Mouse (Mus musculus) forebrain, embryonic 16.5 days (tissue): ENCODE results near the gene Ankrd33b. TPM values are rescaled to one million over a fixed set of nuclear protein-coding genes. Genes with fewer than 3 reads are reported as not detected.
A peak's percentile ranks its signal among the peaks of the same experiment; 100 is the strongest.

Experiments used
- ATAC-seq: fragments of 200-750 bp; cut with Nextera tagmentation; 2 replicates; pipeline ENCODE4 v1.8.0; 2017; ENCODE audit warnings: mild to moderate bottlenecking, moderate library complexity
- H3K27ac ChIP-seq: fragments of 300-500 bp; sonication (generic); 2 replicates; pipeline ENCODE4 v1.5.1; 2014; ENCODE audit warnings: low read length, control low read depth
- H3K27me3 ChIP-seq: fragments of 300-500 bp; sonication (generic); replicated peaks from 2 replicates; pipeline ENCODE4 v1.6.1; 2014; ENCODE audit warnings: low read length; ENCODE audit not compliant: control insufficient read depth, insufficient read depth
- H3K36me3 ChIP-seq: fragments of 300-500 bp; sonication (generic); 2 replicates; pipeline ENCODE4 v1.6.1; 2014; ENCODE audit not compliant: control insufficient read depth, insufficient read depth
- H3K4me1 ChIP-seq: fragments of 300-500 bp; sonication (generic); replicated peaks from 2 replicates; pipeline ENCODE4 v1.6.1; 2014; ENCODE audit warnings: low read length; ENCODE audit not compliant: control insufficient read depth, insufficient read depth
- H3K4me2 ChIP-seq: fragments of 300-500 bp; sonication (generic); 2 replicates; pipeline ENCODE4 v1.6.1; 2014; ENCODE audit warnings: mild to moderate bottlenecking, low read length, control low read depth
- H3K4me3 ChIP-seq: fragments of 300-500 bp; sonication (generic); replicated peaks from 2 replicates; pipeline ENCODE4 v1.5.1; 2014; ENCODE audit warnings: mild to moderate bottlenecking, low read length, control low read depth
- H3K9ac ChIP-seq: fragments of 300-500 bp; sonication (generic); replicated peaks from 2 replicates; pipeline ENCODE4 v1.6.1; 2014; ENCODE audit warnings: low read depth, low read length, control low read depth
- H3K9me3 ChIP-seq: fragments of 300-500 bp; sonication (generic); 2 replicates; pipeline ENCODE4 v1.6.1; 2016; ENCODE audit warnings: low read length; ENCODE audit not compliant: control insufficient read depth
- WGBS: fragments of 180-500 bp; shearing (Covaris S2); extraction: QIAGEN DNeasy Blood & Tissue Kit; methylation state at CpG from one replicate; pipeline ENCODE4 v1.1.7; 2014; 5-methylcytosine and 5-hydroxymethylcytosine counted together
- polyA plus RNA-seq: library from polyadenylated mRNA; unstranded; fragments of >200 nt; fragmentation: Nextera tagmentation; extraction: Ambion mirVana; gene quantifications from 2 replicates; pipeline ENCODE4 v1.2.1, GENCODE M21; 2015

The Ankrd33b gene
- polyA plus RNA-seq, 1 experiment from 2014 or later: 0.53 TPM

DNA sequence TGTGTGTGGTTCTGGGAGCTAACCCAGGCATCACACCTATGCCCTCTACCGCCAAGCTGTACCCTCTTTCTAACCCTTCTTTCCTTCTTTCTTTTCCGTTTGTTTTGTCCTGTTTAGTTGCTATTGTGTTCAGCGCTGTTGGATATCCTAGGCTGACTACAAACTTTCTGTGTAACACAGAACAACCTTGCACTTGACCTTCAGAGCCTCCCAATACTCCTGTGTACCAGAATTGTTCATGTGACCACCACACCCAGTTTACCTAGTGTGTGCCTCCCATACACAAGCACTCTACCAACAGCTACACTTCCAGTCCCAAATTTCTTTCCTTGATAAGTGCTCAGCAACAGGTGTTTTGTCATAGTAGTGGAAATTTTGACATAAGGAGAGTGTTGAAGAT is 11.9 kb upstream of the Ankrd33b start:
- Histone ChIP-seq H3K27me3 (no peaks in the 10 kb centered on the region), H3K9ac (no peak overlapping the region), H3K9me3 (no peaks in the 10 kb centered on the region), H3K27ac (no peak overlapping the region), H3K4me1 (no peaks in the 10 kb centered on the region), H3K4me3 (no peak overlapping the region), H3K4me2 (no peak overlapping the region), H3K36me3 (no peaks in the 10 kb centered on the region)
- WGBS: 87% methylated on average over 3 of the region's 3 CpGs
- ATAC-seq: no peak

DNA sequence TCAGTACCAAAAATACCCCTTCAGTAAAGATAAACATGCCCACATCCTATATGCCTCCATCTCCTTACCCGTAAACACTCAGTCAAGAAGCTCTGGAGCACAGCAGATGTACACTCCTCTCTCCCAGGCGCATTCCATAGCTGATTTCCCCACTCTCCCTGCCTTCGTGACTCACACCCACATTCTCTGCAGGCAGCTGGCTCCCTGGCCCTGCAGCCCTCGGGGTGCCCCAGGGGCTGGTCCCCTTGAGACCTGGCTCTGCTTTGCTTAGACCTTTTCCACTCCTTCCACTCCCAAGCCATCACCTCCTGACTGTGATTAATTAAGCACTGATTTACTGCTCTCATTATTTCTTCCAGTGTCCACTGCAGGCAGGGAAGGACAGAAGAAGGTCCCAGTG is 7.7 kb upstream of the Ankrd33b start:
- Histone ChIP-seq H3K27ac (no peak overlapping the region), H3K4me3 (no peak overlapping the region), H3K4me1 (no peaks in the 10 kb centered on the region), H3K9ac (no peak overlapping the region), H3K36me3 (no peaks in the 10 kb centered on the region), H3K27me3 (no peaks in the 10 kb centered on the region), H3K4me2 (no peak overlapping the region), H3K9me3 (no peaks in the 10 kb centered on the region)
- WGBS: 70% methylated on average over 4 of the region's 4 CpGs
- ATAC-seq: no peak

DNA sequence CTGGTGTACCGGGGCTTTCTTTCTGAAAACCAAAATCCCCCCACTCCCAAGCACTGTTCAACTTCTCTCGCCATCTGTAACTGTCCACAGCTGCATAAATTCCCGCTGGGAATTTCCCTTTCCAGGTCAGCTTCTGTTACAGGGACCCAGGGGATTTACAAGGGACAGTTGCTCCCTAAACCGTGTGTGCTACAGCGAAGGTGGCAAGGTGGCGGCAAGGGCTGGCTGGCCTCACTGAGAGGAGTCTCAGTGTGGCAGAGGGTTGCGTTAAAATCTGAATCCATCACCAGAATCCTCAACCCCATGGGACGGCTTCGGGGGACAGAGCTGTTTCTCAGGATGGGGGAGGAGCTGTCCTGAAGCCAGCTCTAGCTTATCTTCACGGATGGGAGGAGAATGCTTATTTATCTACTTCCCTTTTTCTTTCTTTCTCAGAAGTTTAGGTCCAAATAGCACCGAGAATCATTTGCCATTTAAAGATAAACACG is 1.6 kb upstream of the Ankrd33b start:
- 18% methylated on average over 12 of the region's 12 CpGs for WGBS
- H3K9me3 ChIP-seq: no peaks in the 10 kb centered on the region
- H3K4me3 ChIP-seq: no peak overlapping the region
- H3K9ac ChIP-seq: no peak overlapping the region
- H3K27me3 ChIP-seq: peaks cover 44% of the 10 kb centered on the region
- no peak overlapping the region for H3K27ac ChIP-seq
- no peak for ATAC-seq
- H3K36me3 ChIP-seq: no peaks in the 10 kb centered on the region
- H3K4me1 ChIP-seq: peaks cover 27% of the 10 kb centered on the region
- no peak overlapping the region for H3K4me2 ChIP-seq

DNA sequence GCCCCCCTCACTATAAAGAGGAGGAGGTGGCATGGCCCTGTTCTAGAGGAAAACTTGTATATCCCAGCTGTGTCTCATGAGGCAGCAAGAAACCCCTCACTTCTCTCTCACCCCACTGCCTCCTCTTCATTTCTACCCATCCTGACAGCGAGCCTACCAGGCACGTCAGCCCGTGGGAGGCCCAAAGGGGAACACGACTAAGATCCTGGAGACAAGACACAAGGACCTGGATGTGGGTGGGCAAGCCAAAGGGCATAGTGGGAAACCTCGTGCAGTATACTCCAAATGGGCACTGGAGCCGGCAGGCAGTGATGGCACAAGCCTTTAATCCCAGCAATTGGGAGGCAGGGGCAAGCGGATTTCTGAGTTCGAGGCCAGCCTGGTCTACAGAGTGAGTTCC is 1.0 kb upstream of the Ankrd33b start:
- H3K36me3 ChIP-seq: no peaks in the 10 kb centered on the region
- WGBS: 26% methylated on average over 8 of the region's 8 CpGs
- no peak overlapping the region for H3K9ac ChIP-seq
- H3K4me1 ChIP-seq: peaks cover 27% of the 10 kb centered on the region
- H3K27me3 ChIP-seq: peaks cover 48% of the 10 kb centered on the region
- H3K9me3 ChIP-seq: no peaks in the 10 kb centered on the region
- H3K4me3 ChIP-seq: no peak overlapping the region
- H3K27ac ChIP-seq: no peak overlapping the region
- no peak overlapping the region for H3K4me2 ChIP-seq
- no peak for ATAC-seq

DNA sequence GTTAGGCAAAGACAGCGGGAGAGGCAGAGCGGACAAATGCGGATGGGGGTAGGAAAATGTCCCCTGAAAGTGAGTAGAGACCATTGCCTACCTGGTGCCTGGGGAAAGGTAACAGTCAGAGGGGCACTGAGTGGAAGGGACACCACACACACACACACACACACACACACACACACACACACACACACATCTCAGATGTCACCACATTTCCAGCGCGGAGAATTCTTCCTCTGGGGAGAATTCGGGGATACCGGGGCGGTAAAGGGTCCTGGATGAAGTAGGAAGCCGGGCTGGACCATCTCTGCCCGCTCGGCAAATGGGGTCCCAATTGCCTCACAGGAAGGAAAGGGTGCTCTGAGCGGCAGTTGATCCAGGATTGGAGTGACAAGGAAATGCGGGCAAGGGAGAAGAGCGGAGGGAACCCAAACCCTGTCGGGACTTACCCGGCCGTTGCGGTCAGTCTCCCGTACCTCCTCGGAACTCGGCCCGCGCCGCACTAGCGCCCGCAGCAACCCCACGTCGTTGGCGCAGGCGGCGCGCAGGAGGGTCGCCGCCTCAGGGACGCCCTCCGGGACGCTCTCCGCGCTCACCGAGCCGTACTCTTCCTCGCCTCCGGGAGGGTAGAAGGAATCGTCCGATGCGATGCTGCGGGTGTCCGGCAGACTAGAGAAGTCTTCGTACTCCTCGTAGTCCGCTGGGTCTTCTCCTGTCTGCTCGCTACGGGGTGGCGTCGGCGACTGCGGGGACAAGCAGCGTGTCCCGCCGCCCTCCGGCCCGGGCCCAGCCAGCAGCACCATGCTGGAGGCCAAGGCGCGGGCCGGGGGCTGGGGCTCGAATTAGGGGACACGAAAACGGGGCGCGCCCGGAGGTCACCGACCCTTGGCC is 688 bp downstream of the Ankrd33b start:
- H3K9me3 ChIP-seq: no peaks in the 10 kb centered on the region

DNA sequence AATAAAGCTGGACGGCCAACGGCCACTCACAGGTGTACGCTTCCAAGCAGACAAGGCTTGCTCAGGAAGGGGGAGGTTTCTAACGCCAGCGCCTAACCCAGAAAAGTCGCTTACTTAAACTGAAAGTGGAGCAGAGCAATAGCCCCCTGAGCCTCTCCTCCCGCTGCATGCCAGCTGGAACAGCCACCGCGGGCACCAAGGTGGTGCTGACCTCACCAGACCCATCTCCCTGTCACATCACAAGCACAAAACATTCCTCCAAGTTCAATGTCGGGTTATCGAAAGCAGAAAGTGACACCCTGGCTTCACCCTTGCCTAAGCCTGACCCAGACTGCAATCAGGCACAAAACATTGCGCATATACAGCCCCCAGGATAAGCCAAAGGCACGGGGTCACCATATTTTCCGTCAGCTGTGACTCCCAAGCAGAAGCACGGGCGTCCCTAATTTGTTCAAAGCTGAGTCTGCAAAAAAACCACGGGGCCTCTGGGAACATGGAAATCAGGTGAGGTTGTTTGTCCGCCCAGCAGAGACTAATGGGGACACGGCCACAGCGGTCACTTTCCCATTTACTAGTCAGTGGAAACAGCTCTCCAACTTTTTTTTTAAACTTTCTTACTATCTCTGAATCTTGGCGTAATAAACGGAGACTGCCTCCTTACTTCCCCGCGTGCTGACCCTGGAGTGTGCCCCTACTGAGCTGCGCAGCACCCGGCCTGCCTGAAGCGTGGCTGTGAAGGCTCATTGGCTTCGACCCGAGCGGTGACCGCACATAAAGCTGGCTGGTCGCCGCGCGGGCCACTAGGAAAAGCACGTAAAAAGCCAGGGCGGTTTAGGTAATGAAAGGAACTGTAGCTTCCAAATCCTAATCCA is 1.6 kb downstream of the Ankrd33b start:
- 3% methylated on average over 37 of the region's 37 CpGs for WGBS
- Histone ChIP-seq H3K4me3 (peak overlapping the region; percentile 68), H3K27me3 (peaks cover 48% of the 10 kb centered on the region), H3K4me2 (peak overlapping the region; percentile 100), H3K4me1 (peaks cover 27% of the 10 kb centered on the region), H3K36me3 (no peaks in the 10 kb centered on the region), H3K27ac (no peak overlapping the region), H3K9me3 (no peaks in the 10 kb centered on the region), H3K9ac (no peak overlapping the region; the same call in 1 of the 2 replicates)
- 0 out of 2 replicates have a peak, but pooled peaks have one; percentile 7 for ATAC-seq

More for the DNA sequence above, 688 bp downstream of the Ankrd33b start:
- Histone ChIP-seq H3K27ac (no peak overlapping the region), H3K27me3 (peaks cover 48% of the 10 kb centered on the region), H3K9ac (peak overlapping the region; percentile 54), H3K36me3 (no peaks in the 10 kb centered on the region), H3K4me1 (peaks cover 27% of the 10 kb centered on the region), H3K4me3 (peak overlapping the region; percentile 68), H3K4me2 (peak overlapping the region; percentile 100)
- peak; percentile 49 for ATAC-seq
- WGBS: under 1% methylated on average over 72 of the region's 72 CpGs

DNA sequence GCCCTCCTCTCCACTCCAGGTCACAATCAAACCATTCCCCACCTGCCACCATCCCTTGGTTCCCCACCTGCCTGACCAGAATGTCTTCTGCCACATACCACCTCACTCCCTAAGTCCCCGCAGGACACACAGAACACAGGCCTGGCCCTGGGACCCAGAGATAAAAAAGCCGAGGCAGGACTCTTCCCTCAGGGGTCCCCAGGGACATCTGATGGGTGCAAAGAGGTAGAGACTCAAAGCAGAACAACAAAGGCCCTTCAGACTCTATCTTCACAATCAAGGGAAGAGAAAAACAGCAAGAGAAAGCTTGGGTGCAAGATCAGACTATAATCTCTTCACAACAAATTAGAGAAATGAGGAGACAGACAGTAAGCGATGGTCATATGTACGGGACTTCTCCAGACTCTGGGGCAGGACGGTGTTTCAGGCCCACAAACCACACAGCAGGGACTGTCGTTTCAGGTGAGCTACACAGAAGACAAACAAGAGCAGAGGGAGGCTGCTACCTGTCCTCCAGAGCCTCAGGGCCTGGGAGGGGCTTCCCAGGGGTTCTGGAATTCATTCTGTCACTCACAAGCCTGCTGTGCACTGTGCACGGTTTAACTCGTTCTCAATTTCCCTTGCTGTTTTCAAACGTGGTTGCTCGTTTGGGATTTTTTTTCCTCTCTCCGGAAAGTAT is 2.3 kb downstream of the Ankrd33b start:
- ATAC-seq: no peak
- WGBS: 19% methylated on average over 11 of the region's 11 CpGs
- peaks cover 27% of the 10 kb centered on the region for H3K4me1 ChIP-seq
- H3K27ac ChIP-seq: no peak overlapping the region
- H3K9me3 ChIP-seq: no peaks in the 10 kb centered on the region
- H3K9ac ChIP-seq: no peak overlapping the region
- no peaks in the 10 kb centered on the region for H3K36me3 ChIP-seq
- peak overlapping the region; percentile 100 for H3K4me2 ChIP-seq
- H3K27me3 ChIP-seq: peaks cover 48% of the 10 kb centered on the region
- peak overlapping the region; percentile 68 for H3K4me3 ChIP-seq

DNA sequence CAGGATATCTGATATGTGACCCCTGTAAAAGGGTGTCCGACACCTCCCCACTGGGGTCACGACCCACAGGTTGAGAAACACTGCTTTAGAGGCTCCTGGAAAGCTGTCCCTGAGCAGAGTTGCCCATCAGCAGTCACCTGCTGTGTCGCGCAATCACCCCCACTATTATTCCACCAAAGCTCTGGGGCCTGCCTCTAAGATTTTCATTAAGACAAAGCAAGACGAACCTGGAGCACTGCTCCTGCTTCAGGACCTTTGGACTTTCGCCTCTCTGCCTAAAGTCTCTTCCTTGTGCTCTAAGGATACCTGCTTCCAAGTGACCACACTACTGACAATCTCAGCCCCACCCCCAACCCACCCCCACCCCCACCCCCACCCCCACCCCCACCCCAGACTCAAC is 3.1 kb downstream of the Ankrd33b start:
- no peak for ATAC-seq
- H3K9me3 ChIP-seq: no peaks in the 10 kb centered on the region
- no peaks in the 10 kb centered on the region for H3K36me3 ChIP-seq
- peaks cover 47% of the 10 kb centered on the region for H3K27me3 ChIP-seq
- WGBS: 59% methylated on average over 6 of the region's 6 CpGs
- H3K4me2 ChIP-seq: no peak overlapping the region
- no peak overlapping the region for H3K9ac ChIP-seq
- H3K4me1 ChIP-seq: peaks cover 27% of the 10 kb centered on the region
- H3K4me3 ChIP-seq: no peak overlapping the region
- H3K27ac ChIP-seq: no peak overlapping the region

DNA sequence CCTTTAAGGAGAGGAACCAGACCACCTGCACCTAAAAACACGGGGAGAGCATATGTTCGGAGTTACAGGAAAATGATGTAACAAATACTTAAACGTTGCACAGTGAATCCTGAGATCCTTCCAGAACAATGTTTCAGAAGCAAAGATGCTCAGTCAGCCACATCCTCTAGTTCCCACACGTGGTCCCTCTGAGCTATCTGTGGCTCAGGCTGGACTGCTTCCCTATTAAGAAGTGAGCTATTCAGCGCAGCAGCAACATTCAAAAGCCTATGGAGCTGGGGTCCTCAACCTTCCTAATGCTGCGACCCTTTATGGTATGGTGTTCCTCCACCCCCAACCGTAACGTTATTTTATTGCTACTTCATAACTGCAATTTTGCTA is 3.6 kb downstream of the Ankrd33b start:
- H3K36me3 ChIP-seq: no peaks in the 10 kb centered on the region
- H3K9ac ChIP-seq: no peak overlapping the region
- WGBS: 69% methylated on average over 8 of the region's 8 CpGs
- no peak overlapping the region for H3K4me3 ChIP-seq
- no peak overlapping the region for H3K4me2 ChIP-seq
- no peak for ATAC-seq
- peaks cover 27% of the 10 kb centered on the region for H3K4me1 ChIP-seq
- no peak overlapping the region for H3K27ac ChIP-seq
- H3K27me3 ChIP-seq: peaks cover 43% of the 10 kb centered on the region
- H3K9me3 ChIP-seq: no peaks in the 10 kb centered on the region
